Mouse (Mus musculus): ENCODE results near the gene Tex37.

Gene Tex37

DNA sequence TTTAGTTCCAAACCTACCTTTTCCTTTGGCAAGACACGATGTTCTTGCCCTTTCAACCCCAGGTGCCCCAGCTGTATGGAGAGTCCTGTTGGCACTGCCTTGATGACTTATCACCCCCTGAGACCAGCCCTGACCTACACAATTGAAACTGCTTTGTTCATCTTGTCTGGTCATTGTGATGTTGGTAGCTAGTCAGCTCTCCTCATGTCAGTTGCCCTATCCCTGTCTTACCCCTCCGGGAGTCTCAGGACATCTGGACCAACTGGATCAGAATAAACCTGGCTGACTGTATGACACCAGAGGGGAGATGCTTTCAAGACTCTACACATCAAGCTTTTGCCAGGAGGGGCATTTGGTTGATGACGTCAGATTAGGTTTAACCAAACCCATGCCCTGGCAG is at the start of gene Tex37:
TSS of gene Tex37 (minus strand) at position 101 of the 400 bp plus-strand sequence.
- no peak for DNase-seq (ENCODE audit: low spot score)

DNA sequence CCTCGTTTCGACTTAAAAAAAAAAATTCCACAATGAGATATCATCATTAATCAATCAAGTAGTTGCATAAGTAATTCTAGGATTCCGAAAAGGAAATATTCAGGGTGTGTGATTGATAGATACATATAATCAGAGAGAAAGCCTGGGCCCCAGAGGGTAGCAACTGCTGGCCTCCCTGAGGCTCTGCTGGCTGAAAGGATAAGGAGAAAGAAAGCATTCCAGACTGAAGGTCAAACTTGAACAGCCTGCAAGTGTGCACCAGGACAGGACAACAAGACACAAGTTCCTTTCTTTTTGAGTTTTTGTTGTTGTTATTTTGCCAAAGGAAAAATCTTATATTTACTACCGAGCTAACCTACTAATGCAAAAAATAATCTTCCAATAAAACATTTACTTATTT is 49.6 kb upstream of the Tex37 start:
- no peak for DNase-seq (ENCODE audit: low spot score)

DNA sequence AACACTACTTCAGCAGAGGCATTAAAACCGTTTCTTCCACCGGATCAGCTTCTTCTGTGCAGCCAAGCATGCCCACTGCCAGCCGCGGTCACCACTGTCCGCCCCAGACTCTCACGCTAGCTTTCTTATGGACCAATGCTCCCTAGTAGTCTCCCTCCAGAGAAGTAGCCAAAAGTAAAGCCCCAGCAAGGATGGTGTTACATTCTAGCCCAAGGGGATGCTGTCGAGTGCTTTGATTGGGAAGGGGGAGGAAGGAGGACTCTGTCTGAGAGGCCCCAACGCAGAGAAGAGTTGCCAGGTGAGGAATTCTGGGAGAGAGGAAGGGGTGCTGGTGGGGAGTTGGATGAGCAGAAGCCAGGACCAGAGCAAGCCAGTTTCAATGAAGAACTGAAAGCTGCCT is 48.7 kb upstream of the Tex37 start:
- no peak for DNase-seq (ENCODE audit: low spot score)

GRCm38 (mm10) chr6:70965694-70966093 is 47.0 kb upstream of the Tex37 start:
- no peak for DNase-seq (ENCODE audit: low spot score)

- no peak for DNase-seq (ENCODE audit: low spot score)
Observed at GRCm38 (mm10) chr6:70964116-70964830, 45.5 kb upstream of the Tex37 start.

- no peak for DNase-seq (ENCODE audit: low spot score)
Observed at GRCm38 (mm10) chr6:70957341-70957940, 38.7 kb upstream of the Tex37 start.

- DNase-seq (ENCODE audit: low spot score) = no peak
Observed at GRCm38 (mm10) chr6:70956936-70957335, 38.2 kb upstream of the Tex37 start.

DNA sequence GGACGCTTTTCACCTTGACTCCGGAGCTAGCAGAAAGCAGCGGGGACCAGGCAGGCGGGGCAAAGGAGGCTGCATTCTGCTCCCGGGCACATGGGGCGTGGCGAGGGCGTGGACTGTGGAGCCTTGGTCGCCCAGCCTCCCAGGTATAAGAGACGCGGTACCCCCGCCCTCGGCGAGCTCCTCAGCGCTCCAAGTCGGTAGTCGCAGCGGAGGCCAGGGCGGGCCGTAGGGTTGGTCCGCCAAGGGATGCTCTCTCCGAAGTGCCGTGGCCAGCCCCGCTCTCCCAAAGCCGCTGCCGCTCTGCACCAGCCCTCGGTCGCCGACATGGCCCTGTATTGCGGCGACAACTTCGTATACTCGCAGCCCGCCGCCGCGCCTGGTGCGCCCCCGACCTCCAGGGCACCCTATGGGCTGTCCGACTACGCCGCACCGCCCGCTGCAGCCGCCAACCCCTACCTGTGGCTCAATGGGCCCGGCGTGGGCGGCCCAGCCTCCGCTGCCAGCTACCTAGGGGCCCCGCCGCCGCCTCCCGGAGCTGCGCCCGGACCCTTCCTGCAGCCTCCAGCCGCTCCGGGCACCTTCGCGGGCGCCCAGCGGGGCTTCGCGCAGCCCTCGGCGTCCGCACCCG is 37.7 kb upstream of the Tex37 start, which contains the start of gene Foxi3:
TSS of gene Foxi3 (plus strand) at position 247 of the 628 bp plus-strand sequence.
- no peak for DNase-seq (ENCODE audit: low spot score)

DNA sequence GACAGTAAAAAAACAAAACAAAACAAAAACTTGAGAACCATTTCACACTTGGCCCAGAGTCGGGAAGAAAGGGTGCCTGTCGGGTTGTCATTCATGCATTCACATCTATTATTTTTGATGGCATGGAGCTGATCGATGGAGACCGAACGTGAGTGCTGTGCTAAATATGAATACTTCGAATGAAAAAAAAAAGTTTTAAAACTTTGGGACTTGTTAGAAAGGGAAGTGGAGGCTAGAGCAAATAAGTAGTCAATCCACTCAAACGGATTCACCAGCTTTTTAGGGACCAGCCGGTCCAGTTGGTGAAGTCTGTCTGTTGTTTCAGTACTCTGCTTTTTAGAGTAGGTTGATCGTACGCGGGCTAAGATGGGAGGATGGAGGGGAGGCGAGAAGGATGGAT is 37.1 kb upstream of the Tex37 start:
- DNase-seq (ENCODE audit: low spot score) = no peak

DNA sequence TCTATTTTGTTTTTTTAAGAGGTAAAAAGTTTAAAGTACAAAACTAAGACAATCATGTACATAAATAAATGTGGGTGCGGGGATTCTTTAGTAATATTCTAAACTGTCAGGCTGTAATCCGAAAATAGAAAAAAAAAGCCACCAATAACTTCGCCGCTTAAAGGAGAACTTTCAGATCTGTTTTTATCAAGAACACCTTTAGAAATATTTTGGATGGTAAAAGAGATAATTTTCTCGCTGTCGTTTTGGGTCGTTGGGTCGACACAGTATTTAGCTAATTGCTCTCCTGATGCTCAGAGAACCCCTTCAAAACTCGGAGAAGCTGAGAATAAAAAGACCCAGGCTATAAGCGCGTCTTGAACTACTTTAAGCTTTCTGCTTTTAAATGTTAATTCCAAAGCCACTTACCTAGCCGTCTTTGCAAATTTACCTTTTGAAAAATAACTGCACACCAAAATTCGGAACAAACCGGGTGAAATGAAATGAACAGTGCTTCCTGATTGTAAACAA is 36.6 kb upstream of the Tex37 start:
- no peak for DNase-seq (ENCODE audit: low spot score)

- no peak for DNase-seq (ENCODE audit: low spot score)
Observed at GRCm38 (mm10) chr6:70954040-70954439, 35.3 kb upstream of the Tex37 start.

DNA sequence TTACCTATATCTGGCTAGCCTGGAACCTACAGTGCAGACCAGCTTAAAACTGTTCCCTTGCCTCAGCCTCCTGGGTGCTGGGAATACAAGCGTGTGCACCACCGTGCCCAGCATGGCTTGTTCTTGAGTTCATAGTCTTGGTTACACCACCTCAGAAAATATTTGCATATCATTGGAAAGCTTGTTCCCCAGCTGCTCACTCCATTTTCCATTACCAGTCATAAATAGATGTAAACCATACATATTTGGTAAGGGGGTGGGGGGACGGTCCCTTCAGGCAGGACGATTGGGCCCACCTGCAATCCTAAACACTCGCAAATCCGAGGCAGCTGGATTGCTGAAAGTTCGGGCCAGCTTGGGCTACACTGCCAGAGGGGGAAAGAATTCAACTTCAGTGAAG is 34.5 kb upstream of the Tex37 start:
- DNase-seq (ENCODE audit: low spot score) = no peak

- no peak for DNase-seq (ENCODE audit: low spot score)
Observed at GRCm38 (mm10) chr6:70931801-70932200, 13.1 kb upstream of the Tex37 start.

DNA sequence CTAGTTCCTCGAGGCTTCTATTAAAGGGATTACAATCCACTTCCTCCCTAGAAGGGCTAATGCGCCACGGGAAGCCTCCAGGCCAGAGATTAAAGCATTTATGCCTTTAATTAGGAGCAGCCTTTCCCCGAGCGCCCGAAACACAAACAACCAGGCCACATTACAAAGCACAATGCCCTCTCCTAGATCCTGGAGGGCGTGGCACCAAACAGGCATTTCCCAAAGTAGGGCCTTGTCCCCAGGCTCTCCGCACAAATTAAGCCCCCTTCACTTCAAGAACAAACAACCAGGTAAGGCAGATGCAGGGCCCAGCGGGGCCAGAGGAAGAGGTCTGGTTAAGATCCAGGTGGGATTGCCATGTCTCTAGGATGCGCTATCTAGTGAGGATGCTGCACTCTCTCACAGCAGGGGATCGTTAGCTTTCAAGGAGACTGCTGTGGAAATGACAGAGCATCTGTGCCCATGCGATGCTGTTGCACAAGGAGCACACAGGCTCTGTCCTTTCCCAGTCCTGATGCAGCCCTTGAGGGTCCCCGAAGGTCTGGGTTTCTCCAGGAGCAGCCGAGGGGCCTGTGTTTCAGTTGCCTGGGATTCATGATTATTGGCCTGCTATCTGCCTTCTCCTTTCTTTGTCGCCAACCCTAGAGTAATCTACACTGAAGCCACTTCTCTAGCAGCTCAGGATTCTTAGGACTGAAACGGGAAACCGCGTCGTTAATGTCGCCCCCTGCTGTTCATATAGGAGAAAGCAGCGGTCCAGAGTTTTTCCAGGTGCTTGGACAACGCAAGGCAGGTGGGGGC is 2.7 kb upstream of the Tex37 start:
- peak; percentile 18 for DNase-seq (ENCODE audit: low spot score)

GRCm38 (mm10) chr6:70912396-70912765 is 6.3 kb downstream of the Tex37 start:
- DNase-seq (ENCODE audit: low spot score) = peak; percentile 15

DNA sequence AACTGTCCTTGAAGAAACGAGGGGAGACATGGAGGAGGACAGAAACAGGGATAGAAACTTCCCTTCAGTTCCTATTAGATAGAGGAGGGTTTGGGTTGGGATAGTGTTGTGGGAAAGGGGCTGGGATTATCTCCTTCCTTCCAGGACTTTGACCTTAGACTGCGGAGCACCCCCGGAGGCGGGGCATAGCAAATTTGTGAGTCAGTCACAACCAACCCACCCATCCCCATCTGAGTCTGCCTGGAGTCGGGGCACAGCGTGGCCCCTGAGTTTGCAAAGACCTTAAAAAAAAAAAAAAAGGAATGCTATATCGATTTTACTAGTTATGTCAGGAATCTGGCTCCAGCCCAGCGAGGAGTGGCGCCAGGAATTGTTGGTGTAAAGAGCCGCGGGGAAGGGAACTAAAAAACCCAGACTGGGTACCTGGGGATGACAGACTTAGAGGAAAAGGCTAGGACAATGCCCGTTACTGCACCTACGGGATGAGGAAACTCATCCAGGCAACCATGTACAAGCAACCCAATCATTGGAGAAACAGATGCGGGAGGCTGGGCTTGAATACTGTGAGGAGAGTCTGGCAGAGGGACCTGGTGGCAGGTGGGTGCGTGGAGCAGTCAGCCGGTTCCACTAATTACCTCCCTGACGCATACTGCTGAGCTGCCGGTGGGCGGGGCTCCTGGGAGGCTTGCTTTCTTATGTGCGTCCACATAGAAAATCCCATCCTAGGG is 6.9 kb downstream of the Tex37 start:
- DNase-seq (ENCODE audit: low spot score) = peak; percentile 22

DNA sequence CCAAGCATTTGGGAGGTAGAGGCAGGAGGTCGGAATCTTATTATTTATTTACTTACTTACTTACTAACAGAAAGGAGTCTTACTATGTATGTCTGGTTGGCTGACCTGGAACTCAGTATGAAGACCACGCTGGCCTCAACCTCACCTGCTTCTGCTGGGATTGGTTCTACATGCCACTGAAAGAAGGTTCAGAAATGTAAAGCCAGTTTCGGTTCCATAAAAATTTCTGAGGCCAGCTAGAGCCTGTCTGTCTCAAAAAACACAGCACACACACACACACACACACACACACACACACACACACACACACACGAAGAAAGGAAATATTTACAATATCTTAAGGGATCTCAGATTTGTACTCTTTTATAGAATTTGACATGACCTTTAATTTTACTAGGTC is 8.4 kb downstream of the Tex37 start:
- DNase-seq (ENCODE audit: low spot score) = no peak

DNA sequence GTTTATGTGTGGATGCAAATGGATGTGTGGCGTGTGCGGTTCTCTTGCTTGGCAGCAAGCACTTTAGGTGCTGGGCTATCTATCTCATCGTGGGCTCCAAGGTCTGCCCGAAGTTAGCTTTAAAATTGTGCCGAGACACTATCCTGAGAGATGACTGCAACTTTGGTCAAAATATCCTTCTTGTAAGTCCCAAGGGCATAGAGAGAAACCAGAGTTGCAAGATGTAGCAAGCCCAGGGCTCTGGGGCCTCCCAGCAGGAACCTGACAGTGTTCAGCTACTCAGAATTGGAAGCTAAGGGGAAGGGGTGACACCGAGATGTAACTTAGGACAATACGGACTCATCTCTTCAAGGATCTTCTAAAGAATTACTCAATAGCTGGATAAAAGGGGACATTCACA is 9.2 kb downstream of the Tex37 start:
- no peak for DNase-seq (ENCODE audit: low spot score)

- DNase-seq (ENCODE audit: low spot score) = no peak
Observed at GRCm38 (mm10) chr6:70903689-70904088, 15.0 kb downstream of the Tex37 start.

- no peak for DNase-seq (ENCODE audit: low spot score)
Observed at GRCm38 (mm10) chr6:70899594-70900003, 19.1 kb downstream of the Tex37 start.

- no peak for DNase-seq (ENCODE audit: low spot score)
Observed at GRCm38 (mm10) chr6:70898166-70898565, 20.6 kb downstream of the Tex37 start.

GRCm38 (mm10) chr6:70887993-70888392 is 30.7 kb downstream of the Tex37 start:
- no peak for DNase-seq (ENCODE audit: low spot score)

Data from layer of hippocampus, adult 9-10 months (tissue).